Mouse (Mus musculus) inflammation-experienced regulatory T-cells, adult 16 weeks (primary cell): ENCODE measurements around the gene Gm17374. TPM values are rescaled to one million over a fixed set of nuclear protein-coding genes. Genes with fewer than 3 reads are reported as not detected.

Experiments
- polyA plus RNA-seq: library from polyadenylated mRNA; unstranded; fragments of 100-300 nt; shearing (Covaris generic); gene quantifications from one replicate; pipeline ENCODE4 v1.2.1, GENCODE M21; 2017

The Gm17374 gene
- not detected for polyA plus RNA-seq

DNA sequence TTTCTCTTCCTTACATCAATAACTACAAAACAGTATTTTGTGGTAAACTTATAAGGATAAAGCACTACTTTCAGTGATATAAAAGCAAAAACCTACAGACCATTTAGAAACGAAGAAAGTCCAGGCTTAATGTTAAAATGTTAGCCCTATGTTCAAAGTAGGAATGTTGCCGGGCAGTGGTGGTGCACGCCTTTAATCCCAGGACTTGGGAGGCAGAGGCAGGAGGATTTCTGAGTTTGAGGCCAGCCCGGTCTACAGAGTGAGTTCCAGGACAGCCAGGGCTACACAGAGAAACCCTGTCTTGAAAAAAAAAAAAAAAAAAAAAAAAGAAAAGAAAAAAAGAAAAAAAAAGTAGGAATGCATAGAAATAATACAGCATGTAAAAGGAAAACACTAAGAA is at the start of gene Gm17374:
Gene Gm17374, plus strand, starts transcription at position 301 of the 400 bp plus-strand sequence.

DNA sequence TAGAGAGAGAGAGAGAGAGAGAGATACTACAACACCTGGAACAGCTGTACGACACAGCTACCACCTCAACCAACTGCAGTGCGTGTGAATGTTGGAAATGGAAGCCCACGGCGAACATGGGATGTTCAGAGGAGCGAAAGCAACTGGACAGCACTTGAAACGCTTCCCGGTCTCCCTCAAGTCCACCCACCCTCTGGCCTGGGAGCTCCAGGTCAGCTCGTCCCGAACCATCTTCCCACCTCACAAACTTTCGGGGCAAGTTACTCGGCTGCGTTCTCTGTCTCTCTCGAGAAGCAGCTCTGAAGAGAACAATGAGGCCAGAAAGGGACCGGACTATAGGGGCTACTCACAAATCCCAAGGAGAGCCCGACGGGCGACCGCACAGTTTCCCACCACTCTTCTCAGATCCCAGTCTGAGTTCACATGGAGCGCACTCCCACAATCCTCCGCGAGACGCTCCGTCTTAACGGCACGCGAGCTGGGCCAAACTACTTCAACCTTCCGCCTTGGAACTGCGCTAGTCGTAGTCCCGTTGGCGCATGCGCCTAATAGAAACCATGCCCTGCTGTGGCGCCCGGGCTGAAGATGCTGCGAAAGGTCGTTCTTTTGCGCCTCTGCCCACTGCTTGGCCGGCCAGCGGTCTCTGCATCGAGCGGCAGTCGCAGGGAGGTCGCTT is 18.4 kb downstream of the Gm17374 start, which contains the start of the genes Esf1 and Ndufaf5:
Gene Esf1, minus strand, starts transcription at position 438 of the 676 bp plus-strand sequence.
Gene Ndufaf5, plus strand, starts transcription at position 523 of the 676 bp plus-strand sequence.

Other genes with a start within 250 kb of the Gm17374 start
- gene Tasp1, start 85.2 kb upstream of the Gm17374 start, polyA plus RNA-seq: 139 TPM
- gene Esf1, start 18.5 kb downstream of the Gm17374 start, polyA plus RNA-seq: 20.2 TPM
- gene Ndufaf5, start 18.6 kb downstream of the Gm17374 start, polyA plus RNA-seq: 23.1 TPM
- gene Sel1l2, start 237.7 kb downstream of the Gm17374 start, polyA plus RNA-seq: not detected
- 0.90 TPM for gene Macrod2, start 243.3 kb downstream of the Gm17374 start, polyA plus RNA-seq